Mouse (Mus musculus) limb, embryonic 10.5 days (tissue): ENCODE data around the gene Man1b1. TPM values are rescaled to one million over a fixed set of nuclear protein-coding genes. Genes with fewer than 3 reads are reported as not detected.

Experiments
- DNase-seq: peaks from one replicate; pipeline ENCODE4 v3.0.0-alpha.2; 2017; ENCODE audit warnings: low spot score
- H3K27ac ChIP-seq: fragments of 300-500 bp; sonication (generic); 2 replicates; pipeline ENCODE4 v1.5.1; 2016; ENCODE audit warnings: mild to moderate bottlenecking
- H3K27me3 ChIP-seq: fragments of 300-500 bp; sonication (generic); 2 replicates; pipeline ENCODE4 v1.6.1; 2016; ENCODE audit warnings: low read depth, mild to moderate bottlenecking; ENCODE audit not compliant: poor library complexity, severe bottlenecking
- H3K36me3 ChIP-seq: fragments of 300-500 bp; sonication (generic); 2 replicates; pipeline ENCODE4 v1.6.1; 2016; ENCODE audit warnings: mild to moderate bottlenecking, moderate library complexity
- H3K4me1 ChIP-seq: fragments of 300-500 bp; sonication (generic); 2 replicates; pipeline ENCODE4 v1.6.1; 2016
- H3K4me3 ChIP-seq: fragments of 300-500 bp; sonication (generic); 2 replicates; pipeline ENCODE4 v1.5.1; 2016; ENCODE audit warnings: mild to moderate bottlenecking, moderate library complexity
- H3K9me3 ChIP-seq: fragments of 300-500 bp; sonication (generic); replicated peaks from 2 replicates; pipeline ENCODE4 v1.6.1; 2016; ENCODE audit warnings: mild to moderate bottlenecking
- WGBS: fragments of 180-500 bp; shearing (Covaris S2); methylation state at CpG from one replicate; pipeline ENCODE4 v1.1.7; 2016; 5-methylcytosine and 5-hydroxymethylcytosine counted together
- polyA plus RNA-seq: library from polyadenylated mRNA; unstranded; fragments of >200 nt; fragmentation: Nextera tagmentation; extraction: Ambion mirVana; gene quantifications from 2 replicates; pipeline ENCODE4 v1.2.1, GENCODE M21; 2016

Man1b1 gene
- polyA plus RNA-seq, 1 experiment from 2014 or later, result 54.6 TPM

GRCm38 (mm10) chr2:25292856-25293255, 39.3 kb upstream of the Man1b1 start:
- 0% methylated on average over 1 of the region's 1 CpGs for WGBS
- Histone ChIP-seq H3K27me3 (peaks cover 100% of the 10 kb centered on the region), H3K4me3 (no peak overlapping the region), H3K4me1 (peaks cover 27% of the 10 kb centered on the region), H3K36me3 (no peaks in the 10 kb centered on the region), H3K27ac (no peak overlapping the region), H3K9me3 (no peaks in the 10 kb centered on the region)
- DNase-seq, result peak; percentile 90

- WGBS, result 75% methylated on average over 9 of the region's 9 CpGs
Measured at GRCm38 (mm10) chr2:25293706-25294105, 38.4 kb upstream of the Man1b1 start.

DNA sequence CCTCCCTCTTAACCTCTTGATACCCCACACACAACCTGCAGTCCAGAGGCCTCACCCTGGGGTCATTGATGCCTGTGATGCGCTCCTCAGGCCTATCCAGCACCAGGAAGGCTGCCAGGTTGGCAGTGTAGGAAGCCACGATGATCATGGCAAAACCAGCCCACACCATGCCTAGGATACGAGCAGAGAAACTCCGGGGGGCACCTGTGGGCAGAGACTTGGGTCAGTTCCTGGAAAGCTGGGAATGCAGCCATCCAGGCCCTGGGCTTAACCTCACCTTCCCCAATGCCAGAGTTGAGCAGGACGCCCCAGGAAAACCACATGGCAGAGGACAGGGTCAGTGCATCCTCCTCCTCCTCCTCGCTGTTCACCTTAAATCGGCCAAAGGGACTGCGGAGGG, 35.0 kb upstream of the Man1b1 start:
- Histone ChIP-seq H3K27me3 (peaks cover 72% of the 10 kb centered on the region), H3K4me3 (no peak overlapping the region), H3K9me3 (no peaks in the 10 kb centered on the region), H3K36me3 (no peaks in the 10 kb centered on the region), H3K4me1 (peaks cover 4% of the 10 kb centered on the region), H3K27ac (no peak overlapping the region)
- no peak for DNase-seq
- WGBS, result 81% methylated on average over 8 of the region's 8 CpGs

More at GRCm38 (mm10) chr2:25293706-25294105, 38.4 kb upstream of the Man1b1 start:
- no peak for DNase-seq
- Histone ChIP-seq H3K36me3 (no peaks in the 10 kb centered on the region), H3K27ac (no peak overlapping the region), H3K27me3 (peaks cover 99% of the 10 kb centered on the region), H3K4me3 (no peak overlapping the region), H3K9me3 (no peaks in the 10 kb centered on the region), H3K4me1 (peaks cover 27% of the 10 kb centered on the region)

DNA sequence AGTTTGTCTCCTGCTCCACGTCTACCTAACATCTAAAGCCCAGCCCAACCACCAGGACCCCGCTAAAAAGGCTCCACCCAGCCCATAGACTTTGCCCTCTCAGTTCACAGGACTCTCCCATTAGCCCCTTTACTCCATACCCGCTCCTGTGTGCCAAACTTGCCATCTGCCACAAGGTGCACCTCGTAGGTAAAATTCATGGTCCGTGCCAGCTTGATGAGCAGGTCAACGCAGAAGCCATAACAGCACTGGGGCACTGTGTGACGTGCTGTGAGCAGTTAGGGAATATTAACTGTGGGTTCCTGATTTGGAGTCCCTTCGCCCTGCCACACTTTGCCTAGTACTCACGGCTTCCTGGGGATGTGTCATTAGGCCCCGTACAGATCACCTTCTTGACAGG, 34.1 kb upstream of the Man1b1 start:
- Histone ChIP-seq H3K36me3 (no peaks in the 10 kb centered on the region), H3K27ac (no peak overlapping the region), H3K4me1 (no peaks in the 10 kb centered on the region), H3K9me3 (no peaks in the 10 kb centered on the region), H3K4me3 (no peak overlapping the region), H3K27me3 (peaks cover 67% of the 10 kb centered on the region)
- WGBS, result 82% methylated on average over 10 of the region's 10 CpGs
- no peak for DNase-seq

- DNase-seq, result no peak
- peaks cover 67% of the 10 kb centered on the region for H3K27me3 ChIP-seq
- H3K9me3 ChIP-seq, result no peaks in the 10 kb centered on the region
- peaks cover 12% of the 10 kb centered on the region for H3K4me1 ChIP-seq
- 74% methylated on average over 3 of the region's 3 CpGs for WGBS
- no peaks in the 10 kb centered on the region for H3K36me3 ChIP-seq
- H3K27ac ChIP-seq, result no peak overlapping the region
- no peak overlapping the region for H3K4me3 ChIP-seq
Measured at GRCm38 (mm10) chr2:25303452-25303851, 28.7 kb upstream of the Man1b1 start.

- Histone ChIP-seq H3K4me1 (peaks cover 12% of the 10 kb centered on the region), H3K27ac (no peak overlapping the region), H3K4me3 (peak overlapping the region; percentile 51), H3K27me3 (peaks cover 72% of the 10 kb centered on the region), H3K36me3 (no peaks in the 10 kb centered on the region), H3K9me3 (no peaks in the 10 kb centered on the region)
- 72% methylated on average over 7 of the region's 7 CpGs for WGBS
- DNase-seq, result no peak
Measured at GRCm38 (mm10) chr2:25303931-25304656, 28.0 kb upstream of the Man1b1 start.

DNA sequence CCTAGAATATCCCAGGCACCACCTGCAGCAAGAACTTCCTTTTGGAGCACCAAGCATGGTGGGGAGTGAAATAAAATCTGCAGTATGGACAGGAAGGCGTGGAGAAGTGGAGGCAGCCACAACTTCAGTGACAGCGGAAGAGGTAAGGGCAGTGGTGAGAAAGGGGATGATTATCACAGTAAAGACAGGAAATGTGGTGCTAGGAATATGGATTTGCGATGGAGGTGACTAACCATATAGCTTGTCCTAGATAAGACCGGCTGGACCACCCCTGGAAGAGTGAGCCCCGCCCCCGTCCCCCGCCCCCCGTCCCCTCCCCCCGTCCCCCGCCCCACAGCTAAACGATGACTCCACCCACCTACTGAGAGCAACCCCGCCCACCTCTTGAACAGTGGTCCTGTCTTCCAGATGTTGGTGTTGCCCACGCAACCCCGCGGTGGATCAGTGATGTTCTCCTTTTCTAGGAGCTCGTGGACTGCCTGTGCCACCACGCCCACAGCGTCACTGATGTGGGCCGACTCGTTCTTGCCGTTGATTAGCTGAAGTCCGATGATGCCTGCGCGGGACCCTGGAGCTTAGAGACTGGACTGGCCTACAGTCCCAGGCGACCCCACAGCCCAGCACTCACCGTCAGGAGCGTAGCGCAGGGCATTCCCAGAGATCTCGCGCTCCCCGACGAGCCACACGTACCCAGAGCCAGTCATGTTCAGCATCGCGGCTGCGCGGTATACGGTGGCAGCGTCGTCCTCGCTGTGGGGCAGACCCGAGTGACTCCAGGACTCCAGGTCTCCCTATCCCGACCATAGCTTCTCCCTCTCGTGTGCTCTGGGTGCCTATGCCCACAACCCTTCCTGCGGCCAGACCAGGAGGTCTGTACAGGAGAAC, 27.2 kb upstream of the Man1b1 start:
- peaks cover 80% of the 10 kb centered on the region for H3K27me3 ChIP-seq
- H3K4me3 ChIP-seq, result peak overlapping the region; percentile 51
- peak; percentile 66 for DNase-seq
- 2% methylated on average over 44 of the region's 45 CpGs for WGBS
- peaks cover 12% of the 10 kb centered on the region for H3K4me1 ChIP-seq
- H3K36me3 ChIP-seq, result no peaks in the 10 kb centered on the region
- no peak overlapping the region for H3K27ac ChIP-seq
- H3K9me3 ChIP-seq, result no peaks in the 10 kb centered on the region

DNA sequence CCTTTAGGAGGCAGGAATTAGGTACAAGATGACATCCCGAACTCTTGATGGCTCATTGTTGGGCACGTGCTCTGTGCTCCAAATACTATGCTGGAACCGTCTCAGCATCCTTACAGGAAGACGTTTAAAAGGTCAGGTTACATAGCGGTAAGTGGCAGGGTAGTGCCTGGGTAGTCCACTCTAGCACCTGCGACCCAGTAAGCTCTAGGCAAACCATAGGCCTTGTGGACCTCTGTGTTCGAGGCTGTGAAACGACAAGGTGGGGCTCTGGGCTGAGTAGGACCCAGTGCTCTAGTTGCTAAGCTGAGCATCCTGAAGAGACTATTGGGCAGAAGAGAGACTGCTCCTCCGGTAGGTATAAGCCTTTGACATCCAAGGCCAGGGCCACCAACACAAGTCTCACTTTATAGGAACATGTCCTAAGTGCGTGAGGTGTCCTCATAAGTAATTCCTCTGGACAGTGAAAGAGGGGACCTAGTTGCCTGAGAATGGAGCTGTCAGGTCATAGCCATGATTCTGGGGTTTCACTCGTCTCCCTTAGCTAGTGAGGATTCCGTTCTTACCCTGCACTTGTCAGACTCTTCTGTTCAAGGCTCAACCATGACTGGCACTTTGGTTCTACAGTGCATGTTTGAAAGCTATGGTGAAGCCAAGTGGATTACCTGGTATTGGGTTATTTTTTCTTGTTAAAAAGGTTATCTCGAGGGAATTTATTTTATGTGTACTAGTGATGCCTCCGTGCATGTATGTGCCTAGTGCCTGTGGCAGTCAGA, 26.4 kb upstream of the Man1b1 start:
- Histone ChIP-seq H3K4me1 (peaks cover 12% of the 10 kb centered on the region), H3K36me3 (no peaks in the 10 kb centered on the region), H3K27me3 (peaks cover 89% of the 10 kb centered on the region), H3K9me3 (no peaks in the 10 kb centered on the region), H3K4me3 (peak overlapping the region; percentile 51), H3K27ac (no peak overlapping the region)
- 52% methylated on average over 14 of the region's 14 CpGs for WGBS
- DNase-seq, result no peak

DNA sequence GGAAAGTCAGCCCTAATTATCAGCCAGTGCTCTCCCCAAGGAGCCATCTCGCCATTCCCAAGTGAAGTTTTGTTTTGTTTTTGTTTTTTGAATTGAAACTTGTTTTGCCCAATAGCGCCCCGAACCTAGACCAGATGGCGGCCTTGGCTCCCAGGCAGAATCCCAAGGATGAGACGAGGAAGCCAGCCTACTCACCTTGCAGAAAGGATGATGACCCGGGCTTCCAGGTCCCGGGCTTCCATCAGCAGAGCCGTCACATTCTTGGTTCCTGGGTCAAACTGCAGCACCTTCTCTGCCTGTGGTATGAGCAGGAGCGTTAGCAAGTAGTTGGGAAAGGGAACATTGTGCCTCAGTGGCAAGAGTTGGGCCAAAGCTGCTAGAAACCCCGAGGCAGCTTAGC, 22.0 kb upstream of the Man1b1 start:
- 50% methylated on average over 10 of the region's 10 CpGs for WGBS
- H3K4me1 ChIP-seq, result peaks cover 3% of the 10 kb centered on the region
- no peaks in the 10 kb centered on the region for H3K9me3 ChIP-seq
- DNase-seq, result no peak
- H3K27me3 ChIP-seq, result peaks cover 99% of the 10 kb centered on the region
- no peaks in the 10 kb centered on the region for H3K36me3 ChIP-seq
- H3K4me3 ChIP-seq, result no peak overlapping the region
- no peak overlapping the region for H3K27ac ChIP-seq

GRCm38 (mm10) chr2:25310969-25311368, 21.2 kb upstream of the Man1b1 start:
- WGBS, result 1% methylated on average over 22 of the region's 22 CpGs
- no peak overlapping the region for H3K4me3 ChIP-seq

GRCm38 (mm10) chr2:25311491-25311891, 20.6 kb upstream of the Man1b1 start:
- WGBS, result 7% methylated on average over 11 of the region's 11 CpGs
- no peaks in the 10 kb centered on the region for H3K9me3 ChIP-seq
- no peaks in the 10 kb centered on the region for H3K36me3 ChIP-seq
- peaks cover 99% of the 10 kb centered on the region for H3K27me3 ChIP-seq
- no peak overlapping the region for H3K27ac ChIP-seq
- no peak for DNase-seq
- no peaks in the 10 kb centered on the region for H3K4me1 ChIP-seq
- no peak overlapping the region for H3K4me3 ChIP-seq

More at GRCm38 (mm10) chr2:25310969-25311368, 21.2 kb upstream of the Man1b1 start:
- Histone ChIP-seq H3K27ac (no peak overlapping the region), H3K9me3 (no peaks in the 10 kb centered on the region), H3K4me1 (no peaks in the 10 kb centered on the region), H3K27me3 (peaks cover 99% of the 10 kb centered on the region), H3K36me3 (no peaks in the 10 kb centered on the region)
- DNase-seq, result no peak

- peaks cover 8% of the 10 kb centered on the region; the same call in 1 of the 2 replicates for H3K4me1 ChIP-seq
- no peaks in the 10 kb centered on the region for H3K36me3 ChIP-seq
- no peak overlapping the region for H3K27ac ChIP-seq
- H3K9me3 ChIP-seq, result no peaks in the 10 kb centered on the region
- WGBS, result 8% methylated on average over 31 of the region's 31 CpGs
- H3K4me3 ChIP-seq, result peak overlapping the region; percentile 34
- DNase-seq, result no peak
- peaks cover 78% of the 10 kb centered on the region for H3K27me3 ChIP-seq
Measured at GRCm38 (mm10) chr2:25318119-25318966, 13.8 kb upstream of the Man1b1 start.
